Mouse (Mus musculus) c-Kit-positive CD71-positive TER-119-negative erythroid progenitor cells, embryonic 14.5 days (primary cell): ENCODE measurements around the gene Klra5.
"Not testable (repeated sequence)": the region's sequence is repeated elsewhere in the genome, so short reads cannot be mapped to it uniquely, and the experiment has no call there.

Experiments
- DNase-seq: peaks from one replicate; pipeline ENCODE4 v3.0.0-alpha.2; 2013; ENCODE audit warnings: low read depth

The Klra5 gene

DNA sequence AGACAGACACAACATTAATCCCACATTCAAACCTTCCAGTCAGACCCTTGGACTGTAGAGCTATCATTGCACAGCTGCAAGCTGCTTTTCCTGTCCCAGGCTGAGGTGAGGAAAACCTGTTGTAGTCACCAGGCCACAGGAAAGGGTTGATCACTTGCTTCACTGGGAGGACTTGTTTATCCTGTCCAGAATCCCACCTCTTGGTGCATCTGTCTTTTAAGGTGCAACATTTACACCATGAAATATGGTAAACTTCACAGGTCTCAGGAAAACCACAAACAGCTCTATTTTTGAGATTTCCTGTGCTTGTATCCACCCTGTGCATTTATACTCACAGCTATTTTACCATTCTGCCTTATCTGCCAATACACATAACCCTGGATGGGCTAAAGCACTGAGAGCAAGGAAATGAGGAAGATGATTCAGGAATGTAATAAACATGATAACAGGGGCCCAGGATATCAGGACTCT lies at the start of gene Klra5:
Gene Klra5, minus strand, starts transcription at position 175 of the 471 bp plus-strand sequence.
- not testable (repeated sequence) for DNase-seq

DNA sequence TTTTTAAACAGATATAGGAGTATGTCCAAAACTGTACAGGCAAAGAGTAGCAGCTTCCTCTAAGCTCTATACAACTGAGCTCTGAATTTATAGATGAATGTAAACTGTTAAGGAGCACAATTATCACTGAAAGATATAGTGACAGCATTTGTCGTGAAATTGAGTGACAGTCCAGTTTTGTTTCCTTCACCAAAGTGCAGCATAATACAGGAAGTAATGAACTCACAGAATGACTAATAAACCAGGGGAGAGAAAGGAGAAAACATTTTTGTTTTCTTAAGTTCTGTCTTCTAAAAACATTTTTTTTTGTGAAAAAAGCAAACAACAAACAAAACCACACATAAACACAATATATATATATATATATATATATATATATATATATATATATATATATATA lies 454 bp downstream of the Klra5 start:
- DNase-seq = no peak

DNA sequence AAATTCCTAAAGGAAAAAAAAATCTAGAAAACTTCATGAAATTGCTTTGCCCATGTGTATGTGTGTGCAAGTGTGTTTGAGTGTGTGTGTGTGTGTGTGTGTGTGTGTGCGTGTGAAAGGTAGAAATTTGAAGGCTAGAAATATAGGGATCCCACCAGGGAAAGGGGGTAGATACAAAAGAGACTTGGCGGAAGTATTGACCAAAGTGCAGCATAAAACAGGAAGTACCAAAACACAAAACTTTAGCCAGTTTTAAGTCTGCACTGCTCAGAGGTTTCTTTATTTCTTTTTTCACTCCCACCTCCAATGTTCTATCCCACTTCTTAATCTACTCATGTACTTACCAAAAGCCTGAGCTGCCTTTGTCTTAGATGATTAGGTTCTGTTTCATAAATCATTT lies 34.9 kb downstream of the Klra5 start:
- DNase-seq = no peak

DNA sequence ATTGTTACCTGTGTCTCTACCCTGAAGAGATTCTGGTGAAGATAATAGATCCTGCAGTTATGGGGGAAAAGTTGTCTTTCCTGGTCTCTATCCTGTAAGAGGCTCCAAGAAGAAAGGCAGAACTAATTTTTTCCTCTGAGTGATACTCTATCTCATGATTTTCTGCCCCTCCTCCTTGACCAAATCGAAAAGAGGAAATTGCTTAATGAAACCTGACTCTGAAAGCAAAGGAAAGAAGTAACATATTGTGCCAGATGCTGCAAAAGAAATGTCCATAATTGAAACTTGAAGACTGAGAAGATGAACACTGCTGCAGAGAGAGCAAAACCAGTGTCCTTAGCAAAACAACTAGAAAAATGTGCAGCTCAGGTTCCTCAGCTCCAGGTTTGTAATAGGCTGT lies 40.9 kb downstream of the Klra5 start, which contains the start of gene Klra17:
Gene Klra17, minus strand, starts transcription at position 124 of the 400 bp plus-strand sequence.
- DNase-seq = no peak

DNA sequence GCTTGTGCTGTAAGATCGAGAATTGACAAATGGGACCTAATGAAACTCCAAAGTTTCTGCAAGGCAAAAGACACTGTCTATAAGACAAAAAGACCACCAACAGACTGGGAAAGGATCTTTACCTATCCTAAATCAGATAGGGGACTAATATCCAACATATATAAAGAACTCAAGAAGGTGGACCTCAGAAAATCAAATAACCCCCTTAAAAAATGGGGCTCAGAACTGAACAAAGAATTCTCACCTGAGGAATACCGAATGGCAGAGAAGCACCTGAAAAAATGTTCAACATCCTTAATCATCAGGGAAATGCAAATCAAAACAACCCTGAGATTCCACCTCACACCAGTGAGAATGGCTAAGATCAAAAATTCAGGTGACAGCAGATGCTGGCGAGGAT lies 55.1 kb downstream of the Klra5 start, which contains the start of gene Gm17631:
Gene Gm17631, plus strand, starts transcription at position 301 of the 400 bp plus-strand sequence.
- DNase-seq = not testable (repeated sequence)
